Mouse (Mus musculus) adrenal gland, adult (tissue): Measurements from ENCODE around the gene Micall1.
A peak's percentile ranks its signal among the peaks of the same experiment; 100 is the strongest.

Experiments used
- DNase-seq, 2 experiments: peaks; one replicate each; pipeline ENCODE4 v3.0.0; 2022 to 2023; ENCODE audit warnings: low spot score in 1 of 2; ENCODE audit not compliant: inconsistent age in 2 of 2

The Micall1 gene

DNA sequence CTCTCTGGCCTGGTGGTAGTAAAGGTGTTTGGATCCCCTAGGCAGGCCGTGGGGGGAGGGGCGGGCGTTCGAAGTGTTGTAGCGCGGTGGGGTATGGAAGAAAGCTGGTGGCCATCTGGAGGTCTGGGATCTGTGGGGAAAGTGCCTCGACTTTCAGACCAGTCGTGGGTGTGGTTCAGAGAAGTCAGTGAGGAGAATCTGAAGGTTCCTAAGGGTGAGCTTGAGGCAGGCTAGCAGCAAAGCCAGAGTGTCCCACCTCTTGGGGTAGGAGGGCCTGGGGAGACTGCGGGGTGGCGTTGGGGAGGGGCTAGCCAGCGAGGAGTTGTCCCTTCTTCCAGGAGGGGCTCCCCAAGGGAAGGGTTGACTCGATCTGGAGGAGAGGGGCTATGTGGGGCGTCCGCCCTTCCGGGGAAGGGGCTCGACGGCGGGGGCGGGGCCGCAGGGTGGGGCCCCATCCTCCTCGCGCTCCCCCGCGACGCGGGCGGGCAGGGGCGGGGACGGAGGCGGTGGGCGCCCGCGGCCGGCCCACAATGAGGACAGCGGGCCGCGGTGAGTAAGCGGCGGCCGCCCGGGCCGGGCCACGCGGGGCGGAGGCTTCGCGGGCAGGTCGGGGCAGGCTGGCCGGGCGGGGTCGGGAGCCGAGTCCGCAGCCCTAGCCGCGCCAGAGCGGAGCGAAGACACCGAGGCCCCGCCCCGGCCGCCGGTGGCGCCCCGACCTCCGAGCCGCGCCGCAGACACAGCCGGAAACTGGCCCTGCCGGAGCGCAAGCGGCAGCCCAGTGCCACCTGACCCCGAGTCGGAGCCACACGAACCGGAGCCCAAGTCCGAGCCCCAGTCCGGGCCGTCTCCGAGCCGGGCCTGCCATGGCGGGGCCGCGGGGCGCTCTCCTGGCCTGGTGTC is at the start of gene Micall1:
Micall1 (plus strand) TSS at position 478 of the 900 bp plus-strand sequence.
- peak; percentile 91 to 94 for DNase-seq

DNA sequence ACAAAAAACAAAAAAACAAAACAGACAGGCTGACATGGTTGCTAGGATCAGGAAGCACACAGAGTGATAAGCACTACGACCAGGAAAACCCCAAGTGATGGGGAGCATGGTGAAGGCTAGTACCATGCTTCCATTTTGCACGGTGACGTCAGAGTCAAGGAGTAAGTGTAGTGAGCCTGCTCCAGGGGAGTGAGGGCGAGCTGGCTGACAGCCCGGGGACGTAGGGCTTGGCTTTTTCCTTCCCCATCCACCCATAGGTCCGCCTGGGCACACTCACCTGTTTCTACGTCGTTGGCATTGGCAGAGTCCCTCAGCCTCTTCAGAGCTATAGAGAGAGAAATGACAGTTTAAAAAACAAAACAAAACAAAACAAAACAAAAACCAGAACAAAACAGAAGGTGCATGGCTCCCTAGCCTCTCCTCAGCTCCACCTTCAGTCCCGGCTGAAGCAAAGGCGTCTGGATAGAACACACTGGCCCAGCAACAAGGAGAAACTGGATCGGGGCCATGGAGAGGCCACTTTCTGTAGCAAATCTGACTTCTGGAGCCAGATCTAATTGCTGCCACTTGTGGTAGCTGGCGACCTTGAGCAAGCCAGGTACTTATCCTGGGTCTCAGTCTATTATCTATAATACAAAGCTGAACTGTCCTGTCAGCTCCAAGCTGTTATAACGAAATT is 47.7 kb upstream of the Micall1 start:
- DNase-seq: peak in 1 of 2 experiments; percentile 35

DNA sequence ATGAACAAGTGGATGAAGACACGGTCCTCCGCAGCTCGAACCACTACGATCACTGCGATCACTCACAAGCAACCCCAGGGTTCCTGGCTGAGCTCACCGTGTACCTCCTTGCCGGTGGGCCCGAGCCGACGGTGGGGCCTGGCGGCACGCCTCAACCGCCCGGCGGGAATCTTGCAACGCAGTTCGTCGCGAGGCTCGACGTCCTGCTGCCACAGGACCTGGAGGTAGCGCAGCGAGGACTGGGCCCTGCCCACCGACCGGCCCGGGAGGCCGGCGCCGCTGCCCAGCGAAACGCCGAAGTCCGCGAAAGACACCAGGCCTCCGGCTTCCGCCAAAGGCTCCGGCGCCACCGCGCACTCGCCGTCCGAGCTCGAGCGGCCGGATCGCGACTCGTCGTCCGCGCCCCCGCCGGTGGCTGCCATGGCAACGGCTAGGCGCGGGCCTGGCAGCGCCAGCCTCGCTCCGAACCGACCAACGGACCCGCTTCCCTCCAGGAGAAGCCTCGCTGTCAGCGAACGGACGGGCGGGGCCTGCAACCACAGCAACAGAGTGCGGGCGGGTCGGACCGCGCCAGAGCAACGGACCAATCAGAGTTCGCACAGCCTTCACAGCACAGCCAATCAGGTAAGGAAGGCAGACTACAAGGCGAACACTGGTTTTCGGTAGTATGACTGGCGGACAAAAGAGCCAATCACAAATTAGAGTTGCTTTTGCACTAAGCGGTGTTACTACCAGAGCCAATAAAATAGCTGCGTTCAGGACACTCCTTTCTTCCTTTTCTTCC is 46.1 kb upstream of the Micall1 start, which contains the start of gene Ankrd54:
Ankrd54 (minus strand) TSS at position 518 of the 784 bp plus-strand sequence.
- DNase-seq: peak; percentile 98 to 99

DNA sequence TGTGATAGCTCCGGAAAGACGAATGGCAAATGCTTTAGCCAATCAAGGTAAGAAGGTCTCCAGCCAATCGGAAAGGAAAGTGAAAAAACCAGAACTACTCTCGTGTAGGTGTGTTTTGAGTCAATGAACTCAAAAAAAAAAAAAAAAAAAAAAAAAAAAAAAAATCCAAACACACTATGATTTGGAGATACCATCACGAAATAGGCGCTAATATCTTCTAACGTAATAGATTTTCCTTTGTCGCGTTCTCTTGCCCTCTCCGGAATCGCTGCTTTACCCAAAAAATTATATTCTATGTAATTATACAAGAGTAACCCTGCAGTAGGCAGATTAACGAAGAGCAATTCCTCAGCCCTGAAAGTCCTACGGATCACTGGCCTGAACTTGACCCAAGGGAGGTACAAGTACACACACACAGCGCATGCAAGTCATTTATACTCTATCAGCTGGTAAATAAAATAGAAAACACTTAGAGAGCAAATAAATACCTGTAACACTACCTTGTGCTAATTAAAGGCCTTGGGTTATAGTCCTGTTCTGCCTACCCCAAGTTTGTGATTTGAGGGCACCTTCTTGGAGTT is 45.4 kb upstream of the Micall1 start:
- no peak for DNase-seq

DNA sequence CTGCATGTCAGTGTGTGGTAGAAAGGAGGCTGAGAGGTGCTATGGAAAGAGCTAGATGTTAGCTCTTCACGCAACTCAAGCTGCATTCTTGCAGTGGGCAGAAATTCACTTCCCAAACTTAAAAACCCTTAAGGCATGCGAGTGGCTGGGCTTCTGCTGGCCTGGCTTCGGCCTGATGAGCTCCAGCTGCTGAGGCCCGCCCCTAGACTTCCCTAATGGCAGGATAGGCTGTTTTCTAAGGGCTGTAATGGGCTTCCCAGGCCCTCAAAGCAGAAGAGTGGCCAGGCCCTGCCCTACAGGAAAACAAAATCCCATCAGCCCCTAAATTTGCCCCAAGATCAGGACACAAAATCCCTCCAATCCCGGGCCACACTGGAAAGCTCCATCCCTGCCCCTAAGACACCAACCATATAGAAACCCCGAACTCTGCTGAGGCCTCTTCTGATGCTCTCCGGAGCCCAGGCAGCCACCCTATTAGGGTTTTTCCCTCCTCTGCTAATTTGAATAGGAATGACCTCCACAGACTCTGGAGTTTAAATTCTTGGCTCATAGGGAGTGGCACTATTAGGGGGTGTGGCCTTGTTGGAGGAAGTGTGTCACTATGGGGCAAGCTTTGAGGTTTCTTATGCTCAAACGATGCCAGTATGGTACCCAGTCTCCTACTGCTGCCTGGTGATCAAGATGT is 43.5 kb upstream of the Micall1 start:
- DNase-seq: peak in 1 of 2 experiments; percentile 23

DNA sequence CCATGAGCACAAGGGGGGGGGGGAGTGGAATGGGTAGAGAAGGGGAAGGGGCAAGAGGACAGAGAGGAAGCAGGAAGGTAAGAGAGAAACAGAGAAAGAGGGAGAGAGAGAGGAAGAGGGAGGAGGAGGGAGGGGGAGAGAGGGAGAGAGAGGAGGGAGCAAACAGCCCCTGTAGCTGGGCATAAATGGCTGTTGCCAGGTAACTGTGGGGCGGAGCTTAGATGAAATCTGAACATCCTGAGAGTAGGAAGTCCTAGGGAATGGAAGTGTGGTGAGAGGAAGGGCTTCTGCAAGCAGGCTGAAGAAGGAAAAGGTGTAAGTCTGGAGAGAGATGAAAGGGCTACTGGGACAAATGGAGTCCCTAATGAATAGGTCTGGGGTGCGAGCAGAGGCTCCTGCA is 42.4 kb upstream of the Micall1 start:
- DNase-seq: no peak

DNA sequence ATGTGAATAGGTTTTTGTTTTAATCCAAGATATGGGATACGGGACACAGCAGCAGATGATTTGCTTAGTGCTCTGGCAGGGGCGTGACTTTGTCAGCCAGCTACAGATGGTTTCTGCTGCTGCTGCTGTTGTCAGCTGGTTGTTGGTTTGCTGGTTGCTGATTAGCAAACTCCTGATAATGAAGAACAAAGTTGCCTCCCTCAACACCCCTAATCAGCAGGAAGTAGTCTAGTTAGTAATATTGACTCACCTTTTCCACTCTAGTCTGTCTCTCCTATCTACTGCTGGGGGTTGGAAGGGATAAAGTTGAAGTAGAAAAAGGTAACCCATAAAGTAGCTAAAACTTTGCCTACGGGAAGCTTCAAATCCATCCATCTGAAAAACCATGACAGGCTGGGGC is 41.1 kb upstream of the Micall1 start:
- DNase-seq: peak in 1 of 2 experiments; percentile 38

DNA sequence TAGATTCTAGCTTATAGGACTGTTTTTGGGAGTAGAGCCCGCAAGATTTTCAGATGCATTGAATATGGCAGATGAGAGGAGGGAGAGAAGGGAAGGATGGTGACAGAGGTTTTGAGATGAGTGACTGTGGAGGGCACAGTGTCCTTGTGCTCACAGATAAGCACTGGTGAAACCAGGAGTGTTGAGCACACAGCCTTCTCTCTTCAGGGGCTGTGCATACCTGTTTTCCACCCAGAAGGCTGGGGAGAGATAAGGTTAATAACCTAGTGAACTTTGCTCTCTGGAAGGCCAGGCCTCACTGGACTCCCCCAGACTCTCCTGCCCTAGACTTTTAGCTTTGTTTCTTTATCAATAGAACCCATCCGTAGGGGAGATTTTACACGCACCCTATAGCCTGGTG is 40.3 kb upstream of the Micall1 start:
- DNase-seq: no peak

DNA sequence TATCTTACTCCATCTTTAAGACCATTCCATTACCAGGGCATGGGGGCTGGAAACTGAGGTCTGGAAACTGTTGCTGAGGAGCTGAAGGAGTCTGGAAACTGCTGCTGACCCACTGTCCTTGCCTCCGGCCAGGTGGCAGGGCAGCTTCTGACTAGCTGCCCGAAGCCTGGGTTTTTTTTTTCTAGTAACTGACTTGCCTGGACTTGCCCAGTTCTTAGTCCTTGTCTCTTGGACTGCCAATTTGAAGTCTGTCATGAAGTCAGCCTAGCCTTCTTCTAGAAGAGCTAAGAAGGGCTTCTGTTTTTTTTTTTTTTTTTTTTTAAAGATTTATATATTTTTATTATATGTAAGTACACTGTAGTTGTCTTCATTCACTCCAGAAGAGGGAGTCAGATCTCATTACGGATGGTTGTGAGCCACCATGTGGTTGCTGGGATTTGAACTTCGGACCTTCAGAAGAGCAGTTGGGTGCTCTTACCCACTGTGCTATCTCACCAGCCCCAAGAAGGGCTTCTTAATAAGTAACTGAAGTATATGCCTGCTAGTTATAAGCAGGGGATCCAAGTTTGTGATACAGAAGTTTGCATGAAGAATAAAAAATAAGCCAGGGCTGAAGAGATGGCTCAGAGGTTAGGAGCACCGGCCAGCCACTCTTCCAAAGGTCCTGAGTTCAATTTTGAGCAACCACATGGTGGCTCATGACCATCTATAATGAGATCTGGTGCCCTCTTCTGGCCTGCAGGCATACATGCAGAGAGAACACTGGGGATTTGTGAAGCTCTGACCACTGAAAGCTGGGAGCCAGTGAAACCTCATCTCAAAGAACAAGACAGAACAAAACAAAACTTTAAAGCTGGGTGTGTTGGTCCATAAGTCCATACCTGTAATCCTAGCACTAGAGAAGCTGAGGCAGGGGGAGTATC is 37.3 kb upstream of the Micall1 start:
- peak; percentile 50 to 84 for DNase-seq

DNA sequence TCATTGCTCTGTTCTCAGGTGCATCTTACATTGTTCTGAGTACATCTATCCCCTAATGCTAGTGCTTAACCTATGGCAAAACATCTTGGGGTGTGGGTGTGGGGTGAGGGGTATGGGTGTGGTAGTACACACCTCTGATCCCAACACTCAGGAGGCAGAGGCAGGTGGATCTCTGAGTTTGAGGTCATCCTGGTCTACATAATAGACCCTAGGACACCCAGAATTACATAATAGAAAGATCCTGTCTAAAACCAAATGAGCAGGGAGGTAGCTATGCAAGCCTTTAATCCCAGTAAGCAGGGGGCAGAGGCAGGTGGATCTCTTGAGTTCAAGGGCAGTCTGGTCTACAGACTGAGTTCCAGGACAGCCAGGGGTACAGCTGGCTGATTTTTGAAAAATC is 34.9 kb upstream of the Micall1 start:
- no peak for DNase-seq

DNA sequence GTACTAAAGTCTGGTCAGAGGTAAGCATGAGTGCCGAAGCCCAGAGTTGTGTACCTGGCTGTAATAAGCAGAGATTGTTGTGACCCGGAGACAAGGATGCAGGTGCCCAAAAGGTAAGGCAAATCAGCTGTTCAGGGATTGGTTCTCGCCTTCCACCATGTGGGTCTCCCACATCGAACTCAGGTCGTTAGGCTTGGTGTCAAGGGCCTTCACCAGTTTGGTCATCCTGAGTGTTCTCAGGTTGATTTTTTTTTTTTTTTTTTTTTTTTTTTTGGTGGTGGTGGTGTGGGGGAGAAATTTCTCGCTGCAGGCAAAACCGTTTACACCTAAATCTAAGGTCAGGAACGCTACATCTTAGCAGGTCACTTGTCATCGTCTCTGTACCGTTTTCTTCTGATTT is 34.3 kb upstream of the Micall1 start:
- DNase-seq: peak in 1 of 2 experiments; percentile 35

DNA sequence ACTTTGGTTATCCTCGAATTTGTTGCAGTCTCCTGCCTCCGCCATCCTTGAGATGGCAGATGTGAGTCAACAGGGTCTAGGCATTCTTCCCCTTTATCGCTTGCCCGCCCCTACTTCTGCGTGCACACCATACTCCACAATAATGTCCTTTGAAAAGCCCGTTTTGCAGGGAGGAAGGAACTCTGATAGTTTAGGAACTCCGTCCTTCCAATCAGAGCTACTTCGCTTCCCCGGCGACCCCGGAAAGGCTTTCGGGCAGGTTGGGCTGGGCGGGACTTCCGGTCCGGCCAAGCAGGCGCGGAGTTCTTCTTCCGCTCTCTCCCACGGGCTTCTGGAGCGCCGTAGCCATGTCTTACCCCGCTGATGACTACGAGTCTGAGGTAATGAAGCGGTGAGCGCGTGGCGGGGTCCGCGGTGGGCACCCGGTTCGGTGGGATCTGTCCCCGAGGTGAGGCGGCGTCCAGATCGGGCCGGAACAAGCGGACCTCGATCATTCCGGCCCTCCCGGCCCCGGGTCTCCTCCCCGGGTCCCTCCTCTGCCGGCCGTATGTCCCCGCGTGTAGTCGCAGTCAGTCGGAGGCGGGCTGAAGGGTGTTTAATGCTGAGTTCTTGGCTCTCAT is 33.7 kb upstream of the Micall1 start, which contains the start of gene Eif3l:
Eif3l (plus strand) TSS at position 267 of the 620 bp plus-strand sequence.
- DNase-seq: peak; percentile 91 to 95

DNA sequence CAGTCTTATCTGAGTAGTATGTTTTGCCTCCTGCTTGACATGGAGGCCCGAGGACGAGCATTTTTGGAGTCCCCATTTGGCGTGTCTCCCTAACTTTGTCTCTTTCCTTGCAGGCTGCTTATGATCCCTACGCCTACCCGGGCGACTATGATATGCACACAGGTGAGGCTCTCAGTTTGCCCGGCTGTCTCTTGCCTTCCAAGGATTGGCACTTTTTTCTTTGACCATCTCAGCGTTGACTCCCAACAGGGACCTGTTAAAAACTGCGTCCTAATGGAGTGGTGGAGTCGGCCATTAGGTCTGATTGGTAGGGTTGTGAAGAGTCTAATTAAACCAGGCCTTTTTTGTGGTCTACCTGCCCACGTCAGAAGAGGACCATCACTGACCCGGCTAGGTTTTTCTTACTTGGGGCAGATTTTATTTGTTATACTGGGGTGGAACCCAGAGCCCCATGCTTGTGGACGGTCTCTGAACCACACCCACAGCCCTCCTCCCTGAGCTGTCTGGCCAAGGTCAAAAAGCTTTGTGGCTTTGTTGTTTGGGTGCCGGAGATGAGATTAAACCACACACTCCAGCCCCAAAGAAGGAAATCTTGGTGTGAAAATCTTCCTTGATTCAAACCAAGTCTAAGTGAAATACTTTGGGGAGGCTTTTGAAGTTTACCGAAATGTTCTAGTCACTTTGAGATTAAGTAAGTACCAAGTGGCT is 32.9 kb upstream of the Micall1 start:
- DNase-seq: peak in 1 of 2 experiments; percentile 31

DNA sequence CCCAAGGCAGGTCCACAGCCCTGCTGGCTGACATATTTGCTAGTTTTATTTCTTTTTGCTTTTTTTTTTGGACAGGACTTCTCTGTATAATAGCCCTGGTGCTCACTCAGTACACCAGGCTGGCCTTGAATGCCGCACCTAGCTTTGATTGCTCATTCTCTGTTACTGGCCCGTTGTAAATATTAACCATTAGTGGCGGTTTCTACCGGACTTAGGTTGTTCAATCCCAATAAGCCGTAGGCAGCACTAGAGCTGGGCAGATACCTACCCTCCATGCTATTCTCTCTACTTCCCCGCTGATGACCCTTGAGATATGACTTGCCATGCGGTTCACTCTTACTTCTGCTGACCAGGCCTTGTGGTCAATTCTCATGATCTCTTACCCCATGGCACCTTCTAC is 29.1 kb upstream of the Micall1 start:
- DNase-seq: no peak

DNA sequence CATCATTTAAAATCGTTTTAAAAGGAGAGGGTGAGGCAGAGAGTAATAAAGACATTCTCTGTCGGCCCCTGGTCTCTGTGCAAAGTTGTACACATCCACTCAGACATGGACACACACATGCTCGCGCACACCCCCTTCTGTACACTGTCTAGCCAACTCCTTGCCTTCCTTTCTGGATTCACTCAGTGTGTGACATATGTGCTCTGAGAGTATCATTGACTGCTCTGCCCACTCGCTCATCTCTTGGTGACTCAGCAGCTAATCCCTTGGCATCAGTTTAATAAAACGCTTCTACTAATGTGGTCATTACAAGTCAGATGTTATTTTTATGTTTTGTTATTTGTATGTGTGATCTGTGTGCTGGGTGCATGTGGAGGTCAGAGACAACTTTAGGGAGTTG is 16.4 kb upstream of the Micall1 start:
- DNase-seq: no peak

DNA sequence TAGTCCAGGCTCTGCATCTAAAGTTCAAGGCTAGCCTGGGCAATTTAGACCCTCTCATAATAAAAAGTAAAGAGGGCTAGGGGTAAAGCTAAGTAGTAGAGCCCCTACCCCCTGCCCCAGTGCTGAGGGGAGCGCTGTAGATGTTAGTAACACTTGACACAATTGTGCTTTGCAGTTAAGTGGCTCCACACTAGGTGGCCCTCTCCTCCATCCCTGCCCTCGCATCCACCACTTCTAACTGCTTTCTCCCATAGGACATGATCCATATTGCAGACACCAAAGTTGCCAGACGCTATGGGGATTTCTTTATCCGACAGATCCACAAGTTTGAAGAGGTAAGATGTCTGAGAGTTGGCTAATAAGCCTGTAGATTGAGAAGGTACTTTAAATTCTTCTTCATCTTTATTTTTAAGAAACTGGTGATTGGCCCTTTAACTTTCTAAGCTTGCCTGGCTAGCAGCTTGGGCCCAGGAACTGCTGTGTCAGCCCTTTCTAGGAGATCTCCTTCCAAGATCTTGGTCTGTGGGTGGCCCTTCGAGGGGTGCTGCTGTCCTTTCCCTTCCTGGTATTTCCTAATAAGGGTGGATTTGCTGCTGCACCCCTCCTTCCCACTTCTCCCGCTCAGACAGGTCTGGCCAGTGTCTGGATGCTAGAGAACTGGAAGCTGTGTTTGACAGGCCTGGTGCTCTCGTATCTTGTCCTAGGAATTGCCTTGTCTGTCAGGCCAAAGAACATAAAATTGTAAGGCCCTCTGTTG is 15.4 kb upstream of the Micall1 start:
- peak; percentile 49 to 83 for DNase-seq

DNA sequence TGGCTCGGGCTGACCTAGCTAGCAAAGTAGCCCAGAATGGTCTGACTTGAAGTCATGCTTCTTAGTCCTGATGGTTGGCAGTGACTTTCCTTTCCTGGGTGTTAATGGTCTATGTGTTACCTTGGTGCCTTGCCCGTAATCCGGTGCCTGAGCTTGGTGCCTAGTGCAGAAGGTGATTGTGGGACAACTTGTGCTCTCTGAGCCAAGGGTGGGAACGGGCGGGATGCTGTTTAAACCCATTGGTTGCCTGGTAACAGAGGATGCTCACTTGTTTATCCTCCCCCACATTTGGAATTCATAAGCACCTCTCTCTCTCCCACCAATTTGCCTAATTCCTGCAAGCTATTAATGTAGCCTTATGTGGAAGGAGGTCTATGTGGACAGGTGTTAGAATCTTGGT is 13.2 kb upstream of the Micall1 start:
- DNase-seq: no peak
